Mouse (Mus musculus) olfactory bulb, adult 2 months (tissue): ENCODE results near the gene Nf1. TPM values are rescaled to one million over a fixed set of nuclear protein-coding genes. Genes with fewer than 3 reads are reported as not detected.

ENCODE experiments used
- H3K27ac ChIP-seq: fragments of 200-500 bp; 2 replicates; pipeline ENCODE4 v1.5.1; 2012; ENCODE audit warnings: low read depth, low read length; ENCODE audit not compliant: insufficient read depth
- H3K4me1 ChIP-seq: fragments of 200-500 bp; 2 replicates; pipeline ENCODE4 v1.6.1; 2012; ENCODE audit warnings: low read length; ENCODE audit not compliant: control insufficient read depth, insufficient read depth
- H3K4me3 ChIP-seq: fragments of 200-500 bp; 2 replicates; pipeline ENCODE4 v1.5.1; 2012; ENCODE audit warnings: mild to moderate bottlenecking, low read depth, low read length, moderate library complexity; ENCODE audit not compliant: insufficient read depth
- CTCF ChIP-seq: fragments of 200-500 bp; IDR thresholded peaks from 2 replicates; pipeline ENCODE4 v1.5.1; 2012; ENCODE audit warnings: low read depth, mild to moderate bottlenecking, low read length, moderate library complexity; ENCODE audit not compliant: insufficient read depth
- POLR2A ChIP-seq: fragments of 200-500 bp; IDR thresholded peaks from 2 replicates; pipeline ENCODE4 v1.6.1; 2012; ENCODE audit warnings: mild to moderate bottlenecking, low read depth, low read length, moderate library complexity; ENCODE audit not compliant: insufficient read depth
- WGBS: fragments of 180-500 bp; shearing (Covaris S2); methylation state at CpG from one replicate; pipeline ENCODE4 v1.1.7; 2018; 5-methylcytosine and 5-hydroxymethylcytosine counted together
- polyA plus RNA-seq: library from polyadenylated mRNA; stranded (reverse); fragments of >200 nt; gene quantifications from 2 replicates; pipeline ENCODE4 v1.2.4, GENCODE M21; 2012; ENCODE audit warnings: low replicate concordance; ENCODE audit not compliant: missing spikeins, insufficient read depth, insufficient read length

Nf1 gene
- polyA plus RNA-seq, 1 experiment, result 163 TPM

GRCm38 (mm10) chr11:79339808-79340781 lies 602 bp downstream of the Nf1 start:
- no peak overlapping the region for H3K27ac ChIP-seq
- WGBS, result 1% methylated on average over 51 of the region's 63 CpGs
- TF ChIP-seq CTCF, result no peak
- no peak for TF ChIP-seq POLR2A

DNA sequence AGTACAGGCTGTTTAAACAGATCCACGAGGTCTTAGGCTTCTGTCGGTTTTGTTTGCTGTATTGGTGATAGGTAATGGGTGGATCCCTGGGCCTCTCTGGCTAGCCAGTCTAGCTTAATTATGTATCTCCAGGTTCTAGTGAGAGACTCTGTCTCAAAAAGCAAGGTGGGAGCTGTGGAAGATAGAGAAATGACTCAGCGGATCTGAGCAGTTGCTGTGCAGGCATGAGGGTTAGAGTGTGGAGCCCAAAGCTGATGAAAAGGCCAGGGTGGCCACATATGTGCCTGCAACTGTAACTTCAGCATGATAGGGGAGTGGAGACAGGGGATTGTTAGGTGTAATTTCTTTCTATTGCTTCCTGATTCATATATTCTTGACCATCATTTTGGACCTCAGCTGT lies 17.5 kb downstream of the Nf1 start:
- TF ChIP-seq POLR2A (no peak), CTCF (no peak)

More at GRCm38 (mm10) chr11:79339808-79340781, 602 bp downstream of the Nf1 start:
- H3K4me3 ChIP-seq, result peak overlapping the region; percentile 97
- H3K4me1 ChIP-seq, result 0 out of 2 replicates have a peak, but pooled peaks cover 3% of the 10 kb centered on the region

DNA sequence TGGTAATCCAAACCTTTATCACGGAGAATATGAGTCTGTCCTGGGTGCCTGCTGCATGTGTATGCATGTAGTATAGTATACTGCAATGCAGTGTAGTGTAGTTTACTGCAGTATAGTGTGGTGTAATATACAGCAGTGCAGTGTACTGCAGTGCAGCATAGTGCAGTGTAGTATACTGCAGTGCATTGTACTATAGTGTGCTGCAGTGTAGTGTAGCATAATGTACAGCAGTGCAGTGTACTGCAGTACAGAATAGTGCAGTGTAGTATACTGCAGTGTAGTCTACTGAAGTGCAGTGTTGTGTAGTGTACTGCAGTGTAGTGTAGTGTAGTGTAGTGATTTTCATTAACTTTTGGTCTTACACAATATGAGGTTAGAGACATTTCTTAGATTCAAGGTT lies 17.9 kb downstream of the Nf1 start:
- no peak for TF ChIP-seq CTCF
- no peak for TF ChIP-seq POLR2A
- no peaks in the 10 kb centered on the region for H3K4me1 ChIP-seq
- 98% methylated on average over 1 of the region's 1 CpGs for WGBS
- no peak overlapping the region for H3K27ac ChIP-seq
- no peak overlapping the region for H3K4me3 ChIP-seq

More for the DNA sequence above, 17.5 kb downstream of the Nf1 start:
- Histone ChIP-seq H3K27ac (no peak overlapping the region), H3K4me3 (no peak overlapping the region), H3K4me1 (no peaks in the 10 kb centered on the region)
- WGBS, result 67% methylated on average over 3 of the region's 3 CpGs

GRCm38 (mm10) chr11:79364956-79365355 lies 25.5 kb downstream of the Nf1 start:
- 85% methylated on average over 3 of the region's 3 CpGs for WGBS
- no peak for TF ChIP-seq POLR2A
- no peak for TF ChIP-seq CTCF
- Histone ChIP-seq H3K4me1 (no peaks in the 10 kb centered on the region), H3K4me3 (no peak overlapping the region), H3K27ac (no peak overlapping the region)

GRCm38 (mm10) chr11:79366284-79366683 lies 26.8 kb downstream of the Nf1 start:
- H3K27ac ChIP-seq, result no peak overlapping the region
- TF ChIP-seq CTCF, result no peak
- no peak for TF ChIP-seq POLR2A
- WGBS, result 68% methylated on average over 8 of the region's 8 CpGs

DNA sequence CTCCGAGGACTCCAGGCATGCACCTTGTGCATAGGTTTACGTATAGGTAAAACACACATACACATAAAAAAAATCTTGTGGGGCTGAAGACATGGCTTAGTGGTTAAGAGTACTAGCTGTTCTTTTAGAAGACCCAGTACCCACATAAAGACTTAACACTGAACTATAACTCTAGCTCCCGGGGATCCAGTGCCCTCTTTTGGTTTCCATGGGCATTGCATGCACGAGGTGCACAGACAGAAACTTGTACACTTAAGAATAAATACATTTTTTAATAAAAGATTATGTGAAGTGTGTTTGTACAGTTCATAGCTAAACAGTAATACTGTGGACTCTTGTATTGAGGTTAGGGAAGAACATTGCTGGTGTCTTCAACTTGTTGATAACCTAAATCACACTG lies 33.5 kb downstream of the Nf1 start:
- no peak overlapping the region for H3K27ac ChIP-seq
- WGBS, result 93% methylated on average over 4 of the region's 4 CpGs
- no peak for TF ChIP-seq CTCF
- no peak for TF ChIP-seq POLR2A
- no peaks in the 10 kb centered on the region for H3K4me1 ChIP-seq
- H3K4me3 ChIP-seq, result no peak overlapping the region

More at GRCm38 (mm10) chr11:79366284-79366683, 26.8 kb downstream of the Nf1 start:
- Histone ChIP-seq H3K4me3 (no peak overlapping the region), H3K4me1 (no peaks in the 10 kb centered on the region)

- 30% methylated on average over 3 of the region's 3 CpGs for WGBS
- no peaks in the 10 kb centered on the region for H3K4me1 ChIP-seq
- no peak overlapping the region for H3K4me3 ChIP-seq
- TF ChIP-seq POLR2A (no peak), CTCF (no peak; the same call in 1 of the 2 replicates)
- no peak overlapping the region for H3K27ac ChIP-seq
These were observed 58.8 kb downstream of the Nf1 start for GRCm38 (mm10) chr11:79398336-79398735.

- H3K4me3 ChIP-seq, result no peak overlapping the region
- TF ChIP-seq POLR2A (no peak), CTCF (no peak)
- WGBS, result 94% methylated on average over 6 of the region's 6 CpGs
- no peaks in the 10 kb centered on the region for H3K4me1 ChIP-seq
- H3K27ac ChIP-seq, result no peak overlapping the region
These were observed 64.3 kb downstream of the Nf1 start for GRCm38 (mm10) chr11:79403625-79404319.

GRCm38 (mm10) chr11:79413761-79414513 lies 74.4 kb downstream of the Nf1 start:
- H3K4me1 ChIP-seq, result no peaks in the 10 kb centered on the region
- TF ChIP-seq POLR2A, result no peak
- TF ChIP-seq CTCF, result no peak
- H3K4me3 ChIP-seq, result no peak overlapping the region
- WGBS, result 90% methylated on average over 7 of the region's 7 CpGs
- H3K27ac ChIP-seq, result no peak overlapping the region
